Mouse (Mus musculus) midbrain, embryonic 10.5 days (tissue): ENCODE data around the gene Nr1h2. TPM values are rescaled to one million over a fixed set of nuclear protein-coding genes. Genes with fewer than 3 reads are reported as not detected.

Experiments
- DNase-seq: peaks from one replicate; pipeline ENCODE4 v3.0.0-alpha.2; 2017; ENCODE audit warnings: low spot score
- H3K27ac ChIP-seq: fragments of 300-500 bp; sonication (generic); replicated peaks from 2 replicates; pipeline ENCODE4 v1.5.1; 2016; ENCODE audit warnings: mild to moderate bottlenecking
- H3K27me3 ChIP-seq: fragments of 300-500 bp; sonication (generic); 2 replicates; pipeline ENCODE4 v1.6.1; 2016; ENCODE audit warnings: low read depth, mild to moderate bottlenecking; ENCODE audit not compliant: poor library complexity, severe bottlenecking
- H3K36me3 ChIP-seq: fragments of 300-500 bp; sonication (generic); 2 replicates; pipeline ENCODE4 v1.6.1; 2016; ENCODE audit warnings: mild to moderate bottlenecking, moderate library complexity
- H3K4me1 ChIP-seq: fragments of 300-500 bp; sonication (generic); 2 replicates; pipeline ENCODE4 v1.6.1; 2016
- H3K4me3 ChIP-seq: fragments of 300-500 bp; sonication (generic); 2 replicates; pipeline ENCODE4 v1.5.1; 2016; ENCODE audit warnings: mild to moderate bottlenecking, moderate library complexity
- H3K9me3 ChIP-seq: fragments of 300-500 bp; sonication (generic); replicated peaks from 2 replicates; pipeline ENCODE4 v1.6.1; 2016; ENCODE audit warnings: mild to moderate bottlenecking
- WGBS: fragments of 180-500 bp; shearing (Covaris S2); methylation state at CpG from one replicate; pipeline ENCODE4 v1.1.7; 2016; 5-methylcytosine and 5-hydroxymethylcytosine counted together
- polyA plus RNA-seq: library from polyadenylated mRNA; unstranded; fragments of >200 nt; fragmentation: Nextera tagmentation; extraction: Ambion mirVana; gene quantifications from 2 replicates; pipeline ENCODE4 v1.2.1, GENCODE M21; 2016

The Nr1h2 gene
- polyA plus RNA-seq, 1 experiment from 2014 or later: 82.8 TPM

DNA sequence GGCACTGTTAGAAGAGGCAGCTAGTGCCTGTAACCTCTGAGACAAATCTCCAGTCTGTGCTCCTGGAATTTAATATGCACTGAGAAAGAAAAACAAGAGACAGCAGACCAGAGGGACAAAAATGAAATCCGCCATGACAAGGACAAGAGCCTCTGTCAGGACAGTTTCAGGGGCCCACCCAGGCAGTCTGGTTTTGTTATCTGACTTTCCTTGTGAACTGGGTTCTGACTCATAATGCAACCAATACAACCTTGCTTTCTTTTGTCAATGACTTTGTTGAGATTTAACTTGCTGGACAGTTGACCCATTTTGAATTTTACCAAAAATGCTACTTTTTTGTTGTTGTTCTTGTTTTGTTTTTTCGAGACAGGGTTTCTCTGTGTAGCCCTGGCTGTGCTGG lies 3.9 kb upstream of the Nr1h2 start:
- Histone ChIP-seq H3K4me3 (no peak overlapping the region), H3K27ac (no peak overlapping the region), H3K9me3 (no peaks in the 10 kb centered on the region), H3K4me1 (peaks cover 14% of the 10 kb centered on the region), H3K36me3 (peaks cover under 1% of the 10 kb centered on the region; the same call in 1 of the 2 replicates), H3K27me3 (no peaks in the 10 kb centered on the region)
- 80% methylated on average over 2 of the region's 2 CpGs for WGBS
- DNase-seq: no peak

DNA sequence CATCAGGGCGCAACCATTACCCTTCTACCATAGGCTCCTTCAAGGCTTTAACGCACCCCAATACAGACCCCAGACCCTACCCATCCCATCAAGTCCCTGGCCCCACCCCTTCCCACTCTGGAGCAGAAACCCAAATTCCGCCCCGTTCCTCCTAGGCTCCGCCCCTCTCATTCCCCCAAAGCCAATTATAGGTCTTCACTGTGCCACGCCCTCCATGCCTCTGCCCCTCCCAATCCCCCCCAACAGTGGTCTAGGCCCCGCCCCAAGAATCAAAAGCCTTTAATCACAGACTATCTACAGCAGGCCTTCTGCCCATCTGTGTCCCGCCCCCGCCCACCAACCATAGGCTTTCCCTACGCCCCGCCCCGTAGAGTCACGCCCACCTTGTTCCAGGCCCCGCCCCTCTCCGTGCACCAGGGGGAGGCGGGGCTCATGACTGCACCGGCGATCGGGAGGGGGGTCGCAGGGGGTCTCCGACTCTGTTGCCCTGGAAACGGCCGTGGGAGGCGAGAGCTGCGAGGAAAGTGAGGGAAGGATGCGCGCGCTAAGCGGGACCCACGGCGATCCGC lies 471 bp downstream of the Nr1h2 start:
- Histone ChIP-seq H3K27ac (peak overlapping the region; percentile 89), H3K36me3 (peaks cover 34% of the 10 kb centered on the region), H3K4me3 (peak overlapping the region; percentile 79), H3K4me1 (peaks cover 23% of the 10 kb centered on the region), H3K9me3 (no peaks in the 10 kb centered on the region), H3K27me3 (no peaks in the 10 kb centered on the region)
- under 1% methylated on average over 32 of the region's 32 CpGs for WGBS
- DNase-seq: peak; percentile 91

DNA sequence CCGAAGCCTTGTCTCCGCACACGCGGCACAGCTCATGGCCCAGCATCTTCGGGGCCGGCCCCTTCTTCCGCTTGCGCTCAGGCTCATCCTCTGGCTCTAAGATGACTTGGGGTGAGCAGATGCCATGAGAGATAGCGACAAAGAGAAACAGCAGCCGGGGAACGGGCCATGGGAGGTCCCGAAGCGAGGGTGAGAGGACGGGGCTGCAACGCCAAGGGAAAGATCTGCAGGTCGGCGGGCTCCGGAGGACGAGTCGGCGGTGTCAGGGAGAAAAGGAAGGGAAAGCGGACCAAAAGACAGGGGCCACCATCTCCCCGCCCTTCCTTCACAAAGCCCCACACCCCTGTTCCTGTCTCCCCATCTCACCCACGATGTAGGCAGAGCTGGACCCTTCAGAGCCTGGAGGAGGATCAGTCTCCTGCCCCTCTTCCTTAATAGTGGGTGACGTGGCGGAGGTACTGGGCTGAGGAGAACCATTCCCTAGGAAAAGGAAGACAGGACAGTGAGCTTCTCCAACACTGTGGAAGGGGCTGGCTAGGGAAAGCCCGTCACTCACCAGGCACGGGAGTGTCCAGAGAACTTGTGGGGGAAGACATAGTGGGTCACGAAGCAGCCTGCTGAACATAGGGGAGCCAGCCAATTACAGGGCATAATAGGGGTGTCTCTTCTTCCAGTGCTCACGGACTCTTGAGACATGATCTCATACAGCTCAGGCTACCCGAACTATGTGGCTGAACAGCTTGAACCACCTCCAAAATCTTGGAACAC lies 1.4 kb downstream of the Nr1h2 start:
- no peak for DNase-seq
- no peaks in the 10 kb centered on the region for H3K9me3 ChIP-seq
- H3K27ac ChIP-seq: no peak overlapping the region
- H3K4me3 ChIP-seq: peak overlapping the region; percentile 79
- H3K4me1 ChIP-seq: peaks cover 32% of the 10 kb centered on the region
- 87% methylated on average over 31 of the region's 31 CpGs for WGBS
- peaks cover 34% of the 10 kb centered on the region for H3K36me3 ChIP-seq
- H3K27me3 ChIP-seq: no peaks in the 10 kb centered on the region

DNA sequence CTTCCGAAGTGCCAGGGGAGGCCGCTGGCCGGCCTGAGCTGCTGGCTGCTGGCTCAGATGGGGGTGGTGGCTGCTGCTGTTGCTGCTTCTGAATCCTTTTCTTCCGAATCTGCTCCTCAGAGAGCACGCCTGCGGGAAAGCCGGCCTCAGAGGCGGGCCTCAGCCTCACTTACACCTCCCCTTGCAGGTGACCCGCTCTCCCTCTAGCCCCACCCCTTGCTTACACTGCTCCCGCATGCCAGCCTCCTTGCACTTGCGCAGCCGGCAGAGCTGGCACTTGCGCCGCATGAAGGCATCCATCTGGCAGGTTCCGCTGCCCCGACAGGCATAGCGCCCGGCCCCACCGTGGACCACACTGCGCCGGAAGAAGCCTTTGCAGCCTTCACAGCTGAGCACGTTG lies 2.0 kb downstream of the Nr1h2 start:
- Histone ChIP-seq H3K4me3 (peak overlapping the region; percentile 79; the same call in 1 of the 2 replicates), H3K27me3 (no peaks in the 10 kb centered on the region), H3K9me3 (peaks cover under 1% of the 10 kb centered on the region; the same call in 1 of the 2 replicates), H3K36me3 (peaks cover 38% of the 10 kb centered on the region), H3K27ac (no peak overlapping the region), H3K4me1 (peaks cover 38% of the 10 kb centered on the region)
- no peak for DNase-seq
- WGBS: 82% methylated on average over 22 of the region's 22 CpGs

DNA sequence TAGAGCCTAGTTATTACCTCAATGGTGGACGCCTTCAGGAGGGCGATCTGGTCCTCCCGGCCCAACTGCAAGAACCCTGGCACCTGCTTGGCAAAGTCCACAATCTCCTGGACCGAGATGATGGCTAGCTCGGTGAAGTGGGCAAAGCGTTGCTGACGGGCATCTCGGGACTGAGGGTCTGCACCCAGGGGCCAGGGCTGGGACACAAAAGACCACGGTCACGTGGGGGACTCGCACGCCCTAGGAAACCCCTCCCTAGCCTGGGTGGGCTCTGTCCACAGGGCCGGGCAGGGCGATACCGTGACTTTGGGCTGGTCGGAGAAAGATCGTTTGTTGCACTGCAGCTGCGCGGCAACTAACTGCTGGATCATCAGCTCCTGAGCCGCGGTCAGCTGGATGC lies 2.5 kb downstream of the Nr1h2 start:
- Histone ChIP-seq H3K4me3 (no peak overlapping the region), H3K9me3 (peaks cover 5% of the 10 kb centered on the region; the same call in 1 of the 2 replicates), H3K4me1 (peaks cover 39% of the 10 kb centered on the region), H3K27ac (no peak overlapping the region), H3K27me3 (no peaks in the 10 kb centered on the region), H3K36me3 (peaks cover 42% of the 10 kb centered on the region)
- 94% methylated on average over 21 of the region's 21 CpGs for WGBS
- no peak for DNase-seq

DNA sequence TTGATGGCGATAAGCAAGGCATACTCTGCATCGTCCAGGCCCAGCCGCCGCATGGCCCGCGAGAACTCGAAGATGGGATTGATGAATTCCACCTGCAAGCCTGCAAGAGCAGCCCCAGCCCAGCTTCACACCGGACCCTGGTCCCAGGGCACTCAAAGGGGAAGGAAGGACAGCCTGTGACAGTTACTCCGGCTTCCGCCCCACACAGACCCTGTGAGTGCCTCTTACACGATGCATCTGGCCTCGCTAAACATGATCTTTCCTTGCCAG lies 3.4 kb downstream of the Nr1h2 start:
- no peak for DNase-seq
- peaks cover 50% of the 10 kb centered on the region for H3K36me3 ChIP-seq
- no peaks in the 10 kb centered on the region for H3K27me3 ChIP-seq
- H3K9me3 ChIP-seq: peaks cover 9% of the 10 kb centered on the region; the same call in 1 of the 2 replicates
- no peak overlapping the region for H3K4me3 ChIP-seq
- H3K27ac ChIP-seq: no peak overlapping the region
- 94% methylated on average over 12 of the region's 12 CpGs for WGBS
- peaks cover 39% of the 10 kb centered on the region for H3K4me1 ChIP-seq

DNA sequence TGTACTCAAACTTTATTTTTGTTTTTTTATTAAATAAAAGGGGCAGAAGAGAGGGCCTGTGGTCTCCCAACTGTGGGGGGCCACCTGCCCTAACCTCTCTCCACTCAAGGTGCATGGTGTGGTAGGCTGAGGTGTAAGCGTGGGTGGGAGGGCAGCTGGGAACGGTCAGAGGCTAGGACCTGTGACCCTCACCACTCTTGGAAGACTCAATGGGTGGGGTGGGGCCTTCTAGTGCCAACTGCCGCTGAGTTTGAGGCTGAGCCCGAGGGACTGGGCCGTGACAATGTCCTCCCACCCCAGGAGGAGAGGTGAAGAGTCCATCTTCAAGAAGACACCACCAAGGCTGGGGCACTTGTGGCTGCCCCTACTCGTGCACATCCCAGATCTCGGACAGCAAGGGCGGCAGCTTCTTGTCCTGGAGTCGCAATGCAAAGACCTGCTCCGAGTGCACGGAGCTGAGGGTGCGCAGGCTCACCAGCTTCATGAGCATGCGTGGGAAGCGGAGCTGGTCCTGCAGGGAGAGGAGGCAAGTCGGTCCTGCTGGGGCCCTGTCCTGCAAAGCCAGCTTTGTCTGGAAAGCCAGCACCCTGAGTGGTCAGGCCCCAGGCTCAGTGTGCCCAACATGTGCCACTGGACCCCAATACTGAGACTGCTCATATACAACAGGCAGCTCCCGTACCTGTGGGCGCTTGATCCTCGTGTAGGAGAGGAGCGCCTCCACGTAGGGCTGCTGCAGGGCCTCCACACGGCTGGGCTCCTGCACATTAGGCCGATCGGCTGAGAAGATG lies 3.9 kb downstream of the Nr1h2 start:
- no peaks in the 10 kb centered on the region for H3K27me3 ChIP-seq
- no peak overlapping the region for H3K27ac ChIP-seq
- H3K4me3 ChIP-seq: no peak overlapping the region
- peaks cover 9% of the 10 kb centered on the region; the same call in 1 of the 2 replicates for H3K9me3 ChIP-seq
- WGBS: 95% methylated on average over 23 of the region's 23 CpGs
- peaks cover 39% of the 10 kb centered on the region for H3K4me1 ChIP-seq
- peaks cover 53% of the 10 kb centered on the region for H3K36me3 ChIP-seq
- DNase-seq: no peak

DNA sequence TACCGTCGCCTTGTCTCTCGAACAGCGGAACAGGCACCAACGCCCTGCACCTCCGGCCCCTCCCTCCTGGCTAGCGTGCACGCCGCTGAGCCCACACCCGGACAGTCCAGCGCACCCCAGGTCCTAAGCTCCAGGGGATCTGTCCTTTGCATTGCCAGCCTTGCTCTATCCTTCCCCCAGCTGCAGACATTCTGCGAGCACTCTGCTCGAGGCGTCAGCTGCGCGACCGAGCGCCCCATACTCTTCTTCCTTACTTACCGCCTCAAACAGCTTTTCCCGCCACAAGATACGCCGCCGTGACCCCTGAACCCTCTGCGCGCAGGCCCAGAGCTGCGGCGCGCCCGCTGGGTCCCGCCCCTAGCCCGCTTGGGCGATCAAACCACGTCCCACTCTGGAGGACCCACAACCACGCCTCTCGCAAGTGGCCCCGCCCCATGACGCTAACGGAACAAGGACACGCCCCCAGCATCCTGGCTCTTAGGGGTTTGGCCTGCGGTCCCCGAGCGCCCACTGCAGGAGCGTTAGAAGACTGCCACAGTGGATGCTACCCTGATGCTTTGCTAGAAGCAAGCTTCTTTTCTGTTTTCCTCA lies 5.2 kb downstream of the Nr1h2 start, which contains the start of gene Pold1:
TSS of gene Pold1 (minus strand) at position 353 of the 591 bp plus-strand sequence.
- Histone ChIP-seq H3K4me1 (peaks cover 35% of the 10 kb centered on the region), H3K27ac (peak within 1 kb of the TSS; percentile 91), H3K27me3 (no peaks in the 10 kb centered on the region), H3K36me3 (peaks cover 54% of the 10 kb centered on the region), H3K4me3 (peak within 1 kb of the TSS; percentile 77), H3K9me3 (peaks cover 9% of the 10 kb centered on the region; the same call in 1 of the 2 replicates)
- DNase-seq: peak; percentile 100
- under 1% methylated on average over 43 of the region's 43 CpGs for WGBS

DNA sequence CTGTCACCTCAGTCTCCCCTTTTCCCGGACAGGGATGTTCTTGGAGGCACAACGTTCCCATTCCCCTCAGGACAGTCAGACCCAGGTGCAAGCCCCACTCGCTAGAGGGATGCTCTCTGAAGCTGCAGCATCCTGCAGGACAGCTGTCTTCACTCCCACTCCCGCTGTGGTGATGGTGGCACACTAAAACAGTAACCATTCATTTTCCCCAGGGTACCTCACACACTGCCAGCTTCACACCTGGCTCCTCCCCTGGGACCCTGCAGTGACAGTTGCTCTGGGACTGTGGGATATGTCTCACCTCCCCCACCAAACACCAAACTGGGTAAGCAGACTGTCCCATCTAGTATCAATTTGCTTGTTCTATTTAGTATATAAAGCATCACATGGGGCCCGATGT lies 6.0 kb downstream of the Nr1h2 start:
- H3K27ac ChIP-seq: peak overlapping the region; percentile 91
- H3K27me3 ChIP-seq: no peaks in the 10 kb centered on the region
- DNase-seq: no peak
- WGBS: 39% methylated on average over 5 of the region's 5 CpGs
- H3K36me3 ChIP-seq: peaks cover 62% of the 10 kb centered on the region
- H3K9me3 ChIP-seq: peaks cover 9% of the 10 kb centered on the region; the same call in 1 of the 2 replicates
- H3K4me3 ChIP-seq: peak overlapping the region; percentile 77
- H3K4me1 ChIP-seq: peaks cover 26% of the 10 kb centered on the region

DNA sequence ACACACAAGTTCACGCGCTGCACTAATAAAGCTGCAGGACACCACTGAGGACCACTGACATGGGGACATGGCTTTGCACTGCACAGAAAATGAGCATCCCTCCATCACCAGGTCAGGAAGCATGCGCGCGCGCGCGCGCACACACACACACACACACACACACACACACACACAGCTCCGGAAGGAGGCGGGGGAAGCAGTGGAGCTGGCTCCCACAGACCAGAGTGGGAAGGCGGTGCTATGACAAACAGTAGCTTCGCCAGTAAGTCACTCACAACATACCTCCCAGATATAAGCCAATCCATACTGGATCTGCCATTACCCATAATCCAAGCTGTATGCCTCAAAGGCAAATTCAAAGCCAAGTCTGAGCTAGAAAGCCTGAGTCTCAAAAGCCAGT lies 6.7 kb downstream of the Nr1h2 start:
- Histone ChIP-seq H3K27ac (0 out of 2 replicates have a peak overlapping the region, but pooled peaks have one; percentile 91), H3K9me3 (peaks cover 9% of the 10 kb centered on the region; the same call in 1 of the 2 replicates), H3K36me3 (peaks cover 63% of the 10 kb centered on the region), H3K4me3 (peak overlapping the region; percentile 77), H3K27me3 (no peaks in the 10 kb centered on the region), H3K4me1 (peaks cover 20% of the 10 kb centered on the region)
- DNase-seq: no peak
- 98% methylated on average over 13 of the region's 13 CpGs for WGBS

DNA sequence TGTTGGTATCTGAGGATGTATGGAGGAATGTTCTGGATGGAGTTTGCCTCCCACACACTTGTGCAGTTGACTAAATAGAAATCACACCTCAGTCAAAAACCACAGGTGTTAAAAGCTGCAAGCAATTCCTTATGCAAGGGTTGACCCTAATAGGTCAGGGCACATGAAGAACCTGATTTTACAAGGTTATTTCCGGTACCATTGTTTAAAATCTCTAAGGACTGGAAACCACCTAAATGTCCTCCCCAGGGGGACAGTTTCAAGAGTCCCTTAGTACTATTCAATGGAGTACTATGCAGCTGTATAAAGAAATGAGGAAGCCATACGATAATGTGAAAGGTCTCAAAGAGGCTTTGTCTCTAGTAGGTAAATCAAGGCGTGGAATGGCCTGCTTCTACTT lies 7.5 kb downstream of the Nr1h2 start:
- 93% methylated on average over 3 of the region's 3 CpGs for WGBS
- no peak for DNase-seq
- Histone ChIP-seq H3K27me3 (no peaks in the 10 kb centered on the region), H3K27ac (no peak overlapping the region), H3K4me1 (peaks cover 19% of the 10 kb centered on the region), H3K36me3 (peaks cover 63% of the 10 kb centered on the region), H3K9me3 (peaks cover 9% of the 10 kb centered on the region; the same call in 1 of the 2 replicates), H3K4me3 (no peak overlapping the region)

DNA sequence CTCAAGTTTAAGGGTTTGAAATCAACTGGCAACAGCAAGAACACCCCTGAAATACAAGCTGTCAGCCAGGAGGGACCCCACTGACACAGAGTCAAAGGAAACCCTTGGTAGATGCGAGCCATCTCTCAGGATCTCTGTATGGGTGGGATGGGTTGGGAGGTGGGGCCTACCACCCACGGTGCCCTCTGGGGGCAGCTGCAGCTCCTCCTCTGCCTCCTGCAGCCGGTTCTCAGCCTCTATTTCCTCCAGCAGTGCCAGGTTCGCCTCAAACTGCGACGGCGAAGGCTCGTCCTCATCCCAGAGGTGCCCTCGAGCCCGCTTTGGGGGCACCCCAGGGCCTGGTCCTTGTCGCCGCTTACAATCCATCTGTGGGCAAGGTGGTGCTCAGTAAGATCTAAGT lies 10.7 kb downstream of the Nr1h2 start:
- no peak for DNase-seq
- Histone ChIP-seq H3K27me3 (no peaks in the 10 kb centered on the region), H3K4me3 (no peak overlapping the region), H3K4me1 (peaks cover 14% of the 10 kb centered on the region), H3K36me3 (peaks cover 75% of the 10 kb centered on the region), H3K9me3 (peaks cover 9% of the 10 kb centered on the region; the same call in 1 of the 2 replicates), H3K27ac (no peak overlapping the region)
- 79% methylated on average over 12 of the region's 12 CpGs for WGBS
